Mouse (Mus musculus) urinary bladder, postnatal 36 days (tissue): ENCODE results near the gene Cxcl15.

Experiments used
- DNase-seq, 2 experiments: peaks; one replicate each; pipeline ENCODE4 v3.0.0; 2022; ENCODE audit warnings: low spot score in 2 of 2, mixed read lengths in 1 of 2

Gene Cxcl15

GRCm38 (mm10) chr5:90794195-90794625 lies at the start of gene Cxcl15:
TSS of gene Cxcl15 (plus strand) at chr5:90794534.
- DNase-seq: no peak

- no peak for DNase-seq
Measured at GRCm38 (mm10) chr5:90753934-90754333, 40.4 kb upstream of the Cxcl15 start.

GRCm38 (mm10) chr5:90758020-90758605 lies 36.2 kb upstream of the Cxcl15 start:
- DNase-seq: no peak

- DNase-seq: no peak
Measured at GRCm38 (mm10) chr5:90759077-90760065, 35.0 kb upstream of the Cxcl15 start, which contains the start of gene Cxcl5. TSS of gene Cxcl5 (plus strand) at chr5:90759360.

GRCm38 (mm10) chr5:90760303-90760702 lies 34.0 kb upstream of the Cxcl15 start:
- no peak for DNase-seq

GRCm38 (mm10) chr5:90760844-90761243 lies 33.5 kb upstream of the Cxcl15 start:
- no peak for DNase-seq

GRCm38 (mm10) chr5:90761834-90762233 lies 32.5 kb upstream of the Cxcl15 start:
- DNase-seq: no peak

GRCm38 (mm10) chr5:90763912-90764665 lies 30.2 kb upstream of the Cxcl15 start:
- no peak for DNase-seq

GRCm38 (mm10) chr5:90765821-90766606 lies 28.3 kb upstream of the Cxcl15 start:
- DNase-seq: no peak

GRCm38 (mm10) chr5:90768218-90768617 lies 26.1 kb upstream of the Cxcl15 start, which contains the start of gene Ppbp:
TSS of gene Ppbp (plus strand) at chr5:90768518.
- DNase-seq: no peak

- DNase-seq: no peak
Measured at GRCm38 (mm10) chr5:90771369-90771768, 23.0 kb upstream of the Cxcl15 start.

- DNase-seq: no peak
Measured at GRCm38 (mm10) chr5:90771880-90772653, 22.3 kb upstream of the Cxcl15 start, which contains the start of gene Pf4. TSS of gene Pf4 (plus strand) at chr5:90772435.

- no peak for DNase-seq
Measured at GRCm38 (mm10) chr5:90775562-90775961, 18.8 kb upstream of the Cxcl15 start.

- no peak for DNase-seq
Measured at GRCm38 (mm10) chr5:90777621-90778020, 16.7 kb upstream of the Cxcl15 start.

- DNase-seq: no peak
Measured at GRCm38 (mm10) chr5:90778856-90779255, 15.5 kb upstream of the Cxcl15 start.

- no peak for DNase-seq
Measured at GRCm38 (mm10) chr5:90783697-90784096, 10.6 kb upstream of the Cxcl15 start.

- peak; percentile 47 to 56 for DNase-seq
Measured at GRCm38 (mm10) chr5:90785659-90786588, 8.4 kb upstream of the Cxcl15 start, which contains the start of gene Cxcl3. TSS of gene Cxcl3 (plus strand) at chr5:90786103.

GRCm38 (mm10) chr5:90788114-90788513 lies 6.2 kb upstream of the Cxcl15 start:
- no peak for DNase-seq
